Mouse (Mus musculus) liver, adult (tissue): ENCODE measurements around the gene Fbp1.

ENCODE experiments used
- GATA4 ChIP-seq: IDR thresholded peaks from 2 replicates; pipeline ENCODE4 v1.6.1; 2014; ENCODE audit warnings: mild to moderate bottlenecking, low read length; ENCODE audit not compliant: insufficient replicate concordance

Gene Fbp1

GRCm38 (mm10) chr13:62897927-62898646, 10.0 kb upstream of the Fbp1 start:
- TF ChIP-seq GATA4: no peak

GRCm38 (mm10) chr13:62893044-62893842, 5.2 kb upstream of the Fbp1 start:
- no peak for TF ChIP-seq GATA4

- peak; percentile 92; the same call in 1 of the 2 replicates for TF ChIP-seq GATA4
These were observed 1.2 kb upstream of the Fbp1 start for GRCm38 (mm10) chr13:62889311-62889710.

GRCm38 (mm10) chr13:62884536-62884935, 3.5 kb downstream of the Fbp1 start:
- no peak for TF ChIP-seq GATA4

- TF ChIP-seq GATA4: no peak
These were observed 4.2 kb downstream of the Fbp1 start for GRCm38 (mm10) chr13:62883925-62884324.

- 0 out of 2 replicates have a peak, but pooled peaks have one; percentile 6 for TF ChIP-seq GATA4
These were observed 4.6 kb downstream of the Fbp1 start for GRCm38 (mm10) chr13:62883436-62883835.

GRCm38 (mm10) chr13:62882856-62883255, 5.2 kb downstream of the Fbp1 start:
- no peak for TF ChIP-seq GATA4

GRCm38 (mm10) chr13:62881336-62881735, 6.7 kb downstream of the Fbp1 start:
- no peak for TF ChIP-seq GATA4

GRCm38 (mm10) chr13:62879831-62880615, 8.1 kb downstream of the Fbp1 start:
- TF ChIP-seq GATA4: peak; percentile 89

GRCm38 (mm10) chr13:62879411-62879810, 8.7 kb downstream of the Fbp1 start:
- TF ChIP-seq GATA4: no peak

- no peak for TF ChIP-seq GATA4
These were observed 10.8 kb downstream of the Fbp1 start for GRCm38 (mm10) chr13:62877247-62877646.

GRCm38 (mm10) chr13:62876111-62876510, 12.0 kb downstream of the Fbp1 start:
- TF ChIP-seq GATA4: no peak

- TF ChIP-seq GATA4: no peak
These were observed 15.8 kb downstream of the Fbp1 start for GRCm38 (mm10) chr13:62872252-62872651.

GRCm38 (mm10) chr13:62870605-62871004, 17.5 kb downstream of the Fbp1 start:
- no peak for TF ChIP-seq GATA4

- TF ChIP-seq GATA4: no peak
These were observed 21.3 kb downstream of the Fbp1 start for GRCm38 (mm10) chr13:62866817-62867216.
